Mouse (Mus musculus): ENCODE measurements around the gene Hnrnpr. TPM values are rescaled to one million over a fixed set of nuclear protein-coding genes. Genes with fewer than 3 reads are reported as not detected.
A peak's percentile ranks its signal among the peaks of the same experiment; 100 is the strongest.

The Hnrnpr gene
- polyA plus RNA-seq, 1 experiment = 38.4 TPM

DNA sequence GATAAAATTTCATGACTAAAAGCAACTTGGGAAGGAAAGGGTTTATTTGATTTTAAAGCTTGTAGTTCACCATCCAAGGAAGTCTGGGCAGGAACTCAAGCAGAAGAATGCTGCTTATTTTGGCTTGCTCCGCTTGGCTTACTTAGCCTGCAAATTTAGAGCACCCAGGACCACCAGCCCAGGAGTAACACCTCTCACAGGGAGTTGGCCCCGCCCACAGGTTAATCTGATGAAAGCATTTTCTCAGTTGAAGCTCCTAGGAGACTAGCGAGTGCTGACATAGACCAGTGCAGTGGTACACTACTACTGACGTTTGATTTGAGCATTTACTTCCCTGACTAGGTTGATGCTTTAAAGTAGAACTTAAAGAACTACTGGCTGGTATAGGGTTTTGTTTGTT, 26.4 kb downstream of the Hnrnpr start:
- no peak overlapping the region for H3K4me3 ChIP-seq (ENCODE audit: insufficient read depth, poor library complexity, severe bottlenecking)
- no peak overlapping the region for H3ac ChIP-seq (ENCODE audit: control insufficient read depth, insufficient read length, low read depth)
- peaks cover 58% of the 10 kb centered on the region for H3K79me2 ChIP-seq (ENCODE audit: control insufficient read depth, insufficient read depth)
- H3K27me3 ChIP-seq (ENCODE audit: control insufficient read depth, insufficient read depth, insufficient read length) = no peaks in the 10 kb centered on the region
- peaks cover 88% of the 10 kb centered on the region for H3K36me3 ChIP-seq (ENCODE audit: control insufficient read depth, insufficient read depth)
- H3K79me3 ChIP-seq (ENCODE audit: low read depth) = peaks cover 28% of the 10 kb centered on the region
- TF ChIP-seq MYOG (IDR thresholded peaks at IDR 0.05; ENCODE audit: control insufficient read depth, extremely low read depth, insufficient read length) (no peak), USF1 (IDR thresholded peaks at IDR 0.05; ENCODE audit: low read depth) (no peak), MYOD1 (IDR thresholded peaks at IDR 0.05; ENCODE audit: control insufficient read depth, insufficient read length, low read depth) (no peak), FOSL1 (IDR thresholded peaks at IDR 0.05; ENCODE audit: insufficient read depth, low read length, poor library complexity, severe bottlenecking) (no peak), MAX (IDR thresholded peaks at IDR 0.05) (no peak), CEBPB (IDR thresholded peaks at IDR 0.05; ENCODE audit: low read depth) (no peak)

DNA sequence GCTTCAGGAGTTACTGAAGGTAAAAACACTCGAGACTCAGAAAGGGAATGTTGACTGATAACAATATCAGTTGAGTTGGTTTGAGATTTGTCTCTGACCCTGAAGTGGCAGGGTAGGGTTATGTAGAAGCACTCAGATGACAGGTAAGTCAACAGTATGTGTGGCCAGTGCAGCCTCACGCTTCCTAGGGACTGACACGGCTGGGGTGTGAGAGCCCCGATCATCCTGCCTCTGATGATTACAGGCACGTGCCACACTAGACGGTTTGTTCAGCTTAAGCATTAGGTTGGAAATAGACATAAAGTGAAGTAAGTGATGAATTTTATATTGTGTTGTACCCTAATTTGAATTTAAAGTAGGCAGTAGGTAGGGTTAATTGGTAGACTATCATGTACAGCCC, 38.9 kb downstream of the Hnrnpr start:
- Histone ChIP-seq H3K79me2 (ENCODE audit: control insufficient read depth, insufficient read depth) (no peaks in the 10 kb centered on the region), H3K4me3 (ENCODE audit: insufficient read depth, poor library complexity, severe bottlenecking) (no peak overlapping the region), H3ac (ENCODE audit: control insufficient read depth, insufficient read length, low read depth) (no peak overlapping the region), H3K27me3 (ENCODE audit: control insufficient read depth, insufficient read depth, insufficient read length) (no peaks in the 10 kb centered on the region), H3K36me3 (ENCODE audit: control insufficient read depth, insufficient read depth) (peaks cover 56% of the 10 kb centered on the region), H3K79me3 (ENCODE audit: low read depth) (no peaks in the 10 kb centered on the region)
- TF ChIP-seq CEBPB (IDR thresholded peaks at IDR 0.05; ENCODE audit: low read depth) (no peak), MYOG (IDR thresholded peaks at IDR 0.05; ENCODE audit: control insufficient read depth, extremely low read depth, insufficient read length) (no peak), USF1 (IDR thresholded peaks at IDR 0.05; ENCODE audit: low read depth) (no peak), FOSL1 (IDR thresholded peaks at IDR 0.05; ENCODE audit: insufficient read depth, low read length, poor library complexity, severe bottlenecking) (no peak), CTCF (IDR thresholded peaks at IDR 0.05; ENCODE audit: control insufficient read depth, insufficient read depth, insufficient read length) (no peak), MAX (IDR thresholded peaks at IDR 0.05) (no peak), MYOD1 (IDR thresholded peaks at IDR 0.05; ENCODE audit: control insufficient read depth, insufficient read length, low read depth) (no peak)

DNA sequence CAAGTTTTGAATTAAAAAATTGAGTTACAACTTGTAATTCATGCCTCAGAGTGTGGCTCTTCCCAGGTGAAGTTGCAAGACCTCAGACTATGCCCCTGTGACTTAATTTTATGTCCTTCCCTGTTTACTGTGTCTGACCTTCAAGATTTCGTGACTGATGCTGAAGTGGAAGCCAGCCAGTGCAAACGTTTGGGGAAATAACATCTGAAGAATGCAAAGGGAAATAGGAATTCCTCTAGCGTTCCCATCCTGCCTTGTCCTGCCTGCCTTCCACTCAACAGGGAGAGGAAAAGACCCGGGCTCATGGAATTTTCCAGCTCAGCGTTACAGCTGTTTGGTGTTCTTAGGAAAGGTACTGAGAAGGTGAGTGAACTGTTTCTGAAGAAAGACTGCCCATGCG, 46.3 kb downstream of the Hnrnpr start:
- peaks cover 47% of the 10 kb centered on the region for H3K36me3 ChIP-seq (ENCODE audit: control insufficient read depth, insufficient read depth)
- no peak overlapping the region for H3K4me3 ChIP-seq (ENCODE audit: insufficient read depth, poor library complexity, severe bottlenecking)
- H3K79me3 ChIP-seq (ENCODE audit: low read depth) = no peaks in the 10 kb centered on the region
- no peak overlapping the region for H3ac ChIP-seq (ENCODE audit: control insufficient read depth, insufficient read length, low read depth)
- no peaks in the 10 kb centered on the region for H3K79me2 ChIP-seq (ENCODE audit: control insufficient read depth, insufficient read depth)
- H3K27me3 ChIP-seq (ENCODE audit: control insufficient read depth, insufficient read depth, insufficient read length) = no peaks in the 10 kb centered on the region
- TF ChIP-seq MYOD1 (IDR thresholded peaks at IDR 0.05; ENCODE audit: control insufficient read depth, insufficient read length, low read depth) (no peak), MAX (IDR thresholded peaks at IDR 0.05) (no peak), MYOG (IDR thresholded peaks at IDR 0.05; ENCODE audit: control insufficient read depth, extremely low read depth, insufficient read length) (no peak), FOSL1 (IDR thresholded peaks at IDR 0.05; ENCODE audit: insufficient read depth, low read length, poor library complexity, severe bottlenecking) (no peak), CEBPB (IDR thresholded peaks at IDR 0.05; ENCODE audit: low read depth) (no peak), CTCF (IDR thresholded peaks at IDR 0.05; ENCODE audit: control insufficient read depth, insufficient read depth, insufficient read length) (no peak), USF1 (IDR thresholded peaks at IDR 0.05; ENCODE audit: low read depth) (no peak)

DNA sequence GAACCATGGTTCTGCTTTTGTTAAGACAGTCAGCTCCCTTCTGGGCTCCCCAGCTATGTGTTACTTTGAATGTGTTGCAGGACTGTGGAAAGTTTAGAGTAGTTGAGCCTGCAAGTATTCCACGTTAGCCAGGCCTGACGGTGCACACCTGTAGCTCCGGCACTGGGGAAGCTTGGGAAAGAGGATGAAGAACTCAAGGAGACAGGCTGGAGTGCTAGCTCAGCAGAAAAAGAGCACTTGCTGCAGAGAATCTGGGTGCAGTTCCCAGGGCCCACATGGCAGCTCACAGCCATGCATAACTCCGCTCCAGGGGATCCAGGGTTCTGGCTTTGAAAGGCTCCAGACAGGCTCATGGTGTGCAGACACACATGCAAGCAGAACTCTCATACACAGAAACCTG, 46.7 kb downstream of the Hnrnpr start:
- TF ChIP-seq MAX (IDR thresholded peaks at IDR 0.05) (no peak), CTCF (IDR thresholded peaks at IDR 0.05; ENCODE audit: control insufficient read depth, insufficient read depth, insufficient read length) (no peak), MYOG (IDR thresholded peaks at IDR 0.05; ENCODE audit: control insufficient read depth, extremely low read depth, insufficient read length) (no peak)
- Histone ChIP-seq H3K79me3 (ENCODE audit: low read depth) (no peaks in the 10 kb centered on the region), H3K36me3 (ENCODE audit: control insufficient read depth, insufficient read depth) (peaks cover 44% of the 10 kb centered on the region), H3K27me3 (ENCODE audit: control insufficient read depth, insufficient read depth, insufficient read length) (no peaks in the 10 kb centered on the region), H3K79me2 (ENCODE audit: control insufficient read depth, insufficient read depth) (no peaks in the 10 kb centered on the region), H3ac (ENCODE audit: control insufficient read depth, insufficient read length, low read depth) (no peak overlapping the region), H3K4me3 (ENCODE audit: insufficient read depth, poor library complexity, severe bottlenecking) (no peak overlapping the region)

DNA sequence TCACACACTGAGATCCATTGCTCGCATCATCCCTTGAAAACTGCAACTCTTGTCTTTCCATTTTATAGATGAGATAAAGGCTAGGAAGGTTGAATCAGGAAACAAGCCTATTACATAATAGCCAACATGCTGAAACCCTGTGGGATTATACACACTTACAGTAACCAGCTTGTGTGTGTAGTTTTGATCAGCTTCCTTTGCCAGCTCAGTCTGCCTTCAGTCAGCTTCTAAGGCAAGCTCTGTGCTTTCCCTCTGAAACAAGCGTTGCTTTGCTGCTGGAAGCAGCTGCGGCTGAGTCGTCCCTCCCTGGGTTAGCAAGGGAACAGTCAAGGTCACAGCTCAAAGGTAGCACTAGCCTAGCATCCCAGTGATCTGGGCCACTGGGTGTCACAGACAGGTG, 57.1 kb downstream of the Hnrnpr start:
- H3K79me2 ChIP-seq (ENCODE audit: control insufficient read depth, insufficient read depth) = no peaks in the 10 kb centered on the region
- no peaks in the 10 kb centered on the region for H3K36me3 ChIP-seq (ENCODE audit: control insufficient read depth, insufficient read depth)
- TF ChIP-seq MYOD1 (IDR thresholded peaks at IDR 0.05; ENCODE audit: control insufficient read depth, insufficient read length, low read depth) (no peak), MAX (IDR thresholded peaks at IDR 0.05) (no peak), CEBPB (IDR thresholded peaks at IDR 0.05; ENCODE audit: low read depth) (no peak), USF1 (IDR thresholded peaks at IDR 0.05; ENCODE audit: low read depth) (no peak), MYOG (IDR thresholded peaks at IDR 0.05; ENCODE audit: control insufficient read depth, extremely low read depth, insufficient read length) (no peak), CTCF (IDR thresholded peaks at IDR 0.05; ENCODE audit: control insufficient read depth, insufficient read depth, insufficient read length) (no peak), FOSL1 (IDR thresholded peaks at IDR 0.05; ENCODE audit: insufficient read depth, low read length, poor library complexity, severe bottlenecking) (no peak)
- no peak overlapping the region for H3ac ChIP-seq (ENCODE audit: control insufficient read depth, insufficient read length, low read depth)
- H3K27me3 ChIP-seq (ENCODE audit: control insufficient read depth, insufficient read depth, insufficient read length) = peaks cover 4% of the 10 kb centered on the region
- H3K79me3 ChIP-seq (ENCODE audit: low read depth) = no peaks in the 10 kb centered on the region
- no peak overlapping the region for H3K4me3 ChIP-seq (ENCODE audit: insufficient read depth, poor library complexity, severe bottlenecking)

DNA sequence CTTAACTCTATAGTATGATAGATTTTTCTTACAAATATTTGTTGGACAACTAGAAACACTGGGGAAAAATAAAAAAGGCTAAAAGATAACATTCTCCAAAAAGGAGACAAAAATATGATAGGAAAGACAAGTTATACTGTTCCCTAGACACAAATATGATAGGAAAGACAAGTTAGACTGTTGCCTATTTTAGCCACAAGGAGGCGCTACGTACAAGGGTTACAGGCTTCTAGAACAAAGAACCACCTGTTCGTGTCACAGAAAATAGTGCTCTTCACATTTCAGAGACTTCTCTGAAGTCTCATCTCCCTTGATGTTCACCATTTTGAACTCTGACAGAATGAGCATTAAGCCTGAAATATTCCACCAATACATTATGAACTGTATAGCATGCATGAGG, 59.0 kb downstream of the Hnrnpr start:
- H3K79me3 ChIP-seq (ENCODE audit: low read depth) = no peaks in the 10 kb centered on the region
- no peak overlapping the region for H3ac ChIP-seq (ENCODE audit: control insufficient read depth, insufficient read length, low read depth)
- no peaks in the 10 kb centered on the region for H3K79me2 ChIP-seq (ENCODE audit: control insufficient read depth, insufficient read depth)
- peaks cover 7% of the 10 kb centered on the region for H3K27me3 ChIP-seq (ENCODE audit: control insufficient read depth, insufficient read depth, insufficient read length)
- H3K36me3 ChIP-seq (ENCODE audit: control insufficient read depth, insufficient read depth) = no peaks in the 10 kb centered on the region
- TF ChIP-seq MYOD1 (IDR thresholded peaks at IDR 0.05; ENCODE audit: control insufficient read depth, insufficient read length, low read depth) (peak; percentile 47), CEBPB (IDR thresholded peaks at IDR 0.05; ENCODE audit: low read depth) (no peak), CTCF (IDR thresholded peaks at IDR 0.05; ENCODE audit: control insufficient read depth, insufficient read depth, insufficient read length) (peak; percentile 29), MAX (IDR thresholded peaks at IDR 0.05) (no peak)
- no peak overlapping the region for H3K4me3 ChIP-seq (ENCODE audit: insufficient read depth, poor library complexity, severe bottlenecking)

Measured in C2C12 (cell line).